Mouse (Mus musculus) leukemia stem cell, adult 10-12 weeks (primary cell): ENCODE measurements around the gene Magea5. TPM values are rescaled to one million over a fixed set of nuclear protein-coding genes. Genes with fewer than 3 reads are reported as not detected.

Experiments used
- polyA plus RNA-seq: library from polyadenylated mRNA; stranded (reverse); fragments of >175 nt; gene quantifications from 2 replicates; pipeline ENCODE4 v1.2.3, GENCODE M21; 2012; ENCODE audit warnings: low replicate concordance

Magea5 gene
- polyA plus RNA-seq, result not detected in 2 replicates

GRCm38 (mm10) chrX:155063045-155063444 lies at the start of gene Magea5:
Gene Magea5, minus strand, starts transcription at chrX:155063145.

GRCm38 (mm10) chrX:155093566-155093965 lies 30.6 kb upstream of the Magea5 start, which contains the start of gene Magea2:
Gene Magea2, minus strand, starts transcription at chrX:155093666.

GRCm38 (mm10) chrX:155089693-155090092 lies 26.7 kb upstream of the Magea5 start, which contains the start of gene Magea1:
Gene Magea1, minus strand, starts transcription at chrX:155089793.

Other genes starting within 250 kb of the Magea5 start
- not detected in 2 replicates for gene Cldn34b1, start 172.9 kb downstream of the Magea5 start, polyA plus RNA-seq
- not detected in 2 replicates for gene Magea6, start 127.2 kb downstream of the Magea5 start, polyA plus RNA-seq
- gene Magea3, start 113.6 kb downstream of the Magea5 start, polyA plus RNA-seq, result not detected in 2 replicates
- not detected in 2 replicates for gene Magea8, start 67.3 kb downstream of the Magea5 start, polyA plus RNA-seq
- gene Magea1, start 26.6 kb upstream of the Magea5 start, polyA plus RNA-seq, result not detected in 2 replicates
- gene Magea2, start 30.5 kb upstream of the Magea5 start, polyA plus RNA-seq, result not detected in 2 replicates
- not detected in 2 replicates for gene Cldn34b2, start 65.3 kb upstream of the Magea5 start, polyA plus RNA-seq
- gene Sat1, start 153.3 kb upstream of the Magea5 start, polyA plus RNA-seq, result 7.3 and 22.6 TPM in 2 replicates
- 0.66 and 6.5 TPM in 2 replicates for gene Acot9, start 199.3 kb upstream of the Magea5 start, polyA plus RNA-seq